Mouse (Mus musculus) E14TG2a.4 (cell line): ENCODE results near the gene Taf3.

ENCODE experiments used
- CTCF ChIP-seq: conservative IDR thresholded peaks from 2 replicates; pipeline ENCODE4 v1.5.1; 2014; ENCODE audit warnings: low read length
- NANOG ChIP-seq: IDR thresholded peaks from 2 replicates; pipeline ENCODE4 v1.6.1; 2014; ENCODE audit warnings: borderline replicate concordance, low read length, mixed read lengths

- TF ChIP-seq CTCF: no peak
- TF ChIP-seq NANOG: no peak
Observed at GRCm38 (mm10) chr2:10033684-10034083, 14.7 kb downstream of the Taf3 start.
